Mouse (Mus musculus): ENCODE data around the gene Hist1h4k. TPM values are rescaled to one million over a fixed set of nuclear protein-coding genes. Genes with fewer than 3 reads are reported as not detected.
"Not testable (repeated sequence)": the region's sequence is repeated elsewhere in the genome, so short reads cannot be mapped to it uniquely, and the experiment has no call there.

The Hist1h4k gene
- polyA plus RNA-seq, 1 experiment from 2014 or later, result 1.1 TPM

DNA sequence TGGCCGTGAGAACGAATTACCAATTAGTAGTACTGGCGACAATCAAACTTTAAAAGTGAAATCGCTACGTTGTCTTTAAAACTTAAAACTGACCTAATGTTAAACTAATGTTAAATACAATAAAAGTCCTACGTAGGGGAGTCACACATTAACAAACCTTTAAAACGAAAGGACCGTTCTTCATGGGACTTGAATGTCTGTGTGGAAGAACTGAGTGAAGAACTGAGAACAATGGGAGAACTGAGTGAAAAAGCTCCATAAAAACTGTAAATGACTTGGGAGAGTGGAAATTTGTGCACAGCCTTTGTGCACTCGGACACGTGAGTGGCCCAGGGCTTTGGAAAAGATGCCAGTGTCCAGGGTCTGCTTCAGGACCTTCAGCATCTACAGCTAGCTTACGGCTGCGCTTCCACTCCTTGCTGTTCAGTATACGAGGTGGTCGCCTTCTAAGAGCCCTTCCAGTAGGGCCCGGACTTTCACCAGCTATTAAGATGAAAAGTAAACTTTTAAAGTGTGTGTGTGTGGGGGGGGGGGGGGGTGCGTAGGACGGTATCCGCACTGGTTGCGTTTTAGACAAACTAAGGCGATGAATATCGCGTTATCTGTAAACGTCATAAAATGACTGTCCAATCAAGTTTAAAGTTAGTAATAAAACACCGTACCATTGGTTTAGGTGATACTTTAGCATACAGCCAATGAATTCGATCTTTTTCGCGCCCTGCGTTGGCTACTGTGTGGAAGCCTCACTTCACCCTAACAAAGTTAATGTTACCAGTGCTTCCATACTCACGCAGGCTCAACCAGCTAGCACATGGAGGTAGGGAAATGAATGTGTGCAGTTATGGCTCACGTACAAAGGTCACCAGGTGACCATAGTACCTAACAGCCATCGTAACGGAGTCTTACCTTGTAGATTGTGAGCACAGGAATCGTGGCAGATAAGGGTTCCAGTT, 28.8 kb upstream of the Hist1h4k start:
- H3K27ac ChIP-seq (replicated peaks), result peak overlapping the region; percentile 88
- no peaks in the 10 kb centered on the region for H3K36me3 ChIP-seq (ENCODE audit: control insufficient read depth, insufficient read depth, low read length)
- peak overlapping the region; percentile 51 for H3K4me3 ChIP-seq (ENCODE audit: low read depth, low read length)
- DNase-seq (ENCODE audit: low spot score) (peak; percentile 70), ATAC-seq (ENCODE audit: low FRiP score, low TSS enrichment) (peak; percentile 90)
- H3K9ac ChIP-seq (ENCODE audit: low read length), result peak overlapping the region; percentile 74
- WGBS, result 2% methylated on average over 33 of the region's 33 CpGs
- H3K4me2 ChIP-seq (replicated peaks; ENCODE audit: low read depth), result peak overlapping the region; percentile 83
- no peaks in the 10 kb centered on the region for H3K4me1 ChIP-seq (replicated peaks; ENCODE audit: control insufficient read depth, insufficient read depth)
- no peak for TF ChIP-seq CTCF (IDR thresholded peaks at IDR 0.05; ENCODE audit: low read depth)
- peak; percentile 45 for TF ChIP-seq EP300 (optimal IDR thresholded peaks at IDR 0.05)
- no peaks in the 10 kb centered on the region for H3K27me3 ChIP-seq (ENCODE audit: control insufficient read depth, insufficient read depth, low read length)
- no peaks in the 10 kb centered on the region for H3K9me3 ChIP-seq (ENCODE audit: control insufficient read depth, low read length)

DNA sequence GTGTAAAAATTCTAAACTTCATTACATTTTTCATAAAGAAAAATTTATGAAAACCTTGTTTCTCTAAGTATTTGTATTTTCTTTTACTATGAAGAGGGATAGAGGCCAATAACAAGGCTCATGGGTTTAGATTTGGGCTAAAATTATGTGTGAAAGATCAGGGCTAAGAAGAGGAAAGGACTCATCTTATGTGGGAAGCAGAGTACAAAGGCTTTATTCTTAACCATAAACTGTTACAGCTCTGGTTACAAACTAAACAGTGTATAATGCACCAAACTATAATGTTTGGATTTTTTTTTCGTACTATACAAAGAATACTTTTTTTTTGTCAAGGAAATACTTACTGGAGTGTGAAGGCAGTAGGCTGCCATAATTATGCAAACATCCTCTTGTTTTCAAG, 5.4 kb upstream of the Hist1h4k start:
- DNase-seq (ENCODE audit: low spot score) (no peak), ATAC-seq (ENCODE audit: low FRiP score, low TSS enrichment) (no peak)
- no peaks in the 10 kb centered on the region for H3K27me3 ChIP-seq (ENCODE audit: control insufficient read depth, insufficient read depth, low read length)
- no peak overlapping the region for H3K27ac ChIP-seq (replicated peaks)
- WGBS, result 49% methylated on average over 1 of the region's 1 CpGs
- H3K4me2 ChIP-seq (replicated peaks; ENCODE audit: low read depth), result no peak overlapping the region
- H3K36me3 ChIP-seq (ENCODE audit: control insufficient read depth, insufficient read depth, low read length), result no peaks in the 10 kb centered on the region
- H3K4me3 ChIP-seq (ENCODE audit: low read depth, low read length), result no peak overlapping the region
- TF ChIP-seq CTCF (IDR thresholded peaks at IDR 0.05; ENCODE audit: low read depth) (no peak), EP300 (optimal IDR thresholded peaks at IDR 0.05) (no peak)
- no peaks in the 10 kb centered on the region for H3K4me1 ChIP-seq (replicated peaks; ENCODE audit: control insufficient read depth, insufficient read depth)
- H3K9me3 ChIP-seq (ENCODE audit: control insufficient read depth, low read length), result no peaks in the 10 kb centered on the region
- H3K9ac ChIP-seq (ENCODE audit: low read length), result no peak overlapping the region

DNA sequence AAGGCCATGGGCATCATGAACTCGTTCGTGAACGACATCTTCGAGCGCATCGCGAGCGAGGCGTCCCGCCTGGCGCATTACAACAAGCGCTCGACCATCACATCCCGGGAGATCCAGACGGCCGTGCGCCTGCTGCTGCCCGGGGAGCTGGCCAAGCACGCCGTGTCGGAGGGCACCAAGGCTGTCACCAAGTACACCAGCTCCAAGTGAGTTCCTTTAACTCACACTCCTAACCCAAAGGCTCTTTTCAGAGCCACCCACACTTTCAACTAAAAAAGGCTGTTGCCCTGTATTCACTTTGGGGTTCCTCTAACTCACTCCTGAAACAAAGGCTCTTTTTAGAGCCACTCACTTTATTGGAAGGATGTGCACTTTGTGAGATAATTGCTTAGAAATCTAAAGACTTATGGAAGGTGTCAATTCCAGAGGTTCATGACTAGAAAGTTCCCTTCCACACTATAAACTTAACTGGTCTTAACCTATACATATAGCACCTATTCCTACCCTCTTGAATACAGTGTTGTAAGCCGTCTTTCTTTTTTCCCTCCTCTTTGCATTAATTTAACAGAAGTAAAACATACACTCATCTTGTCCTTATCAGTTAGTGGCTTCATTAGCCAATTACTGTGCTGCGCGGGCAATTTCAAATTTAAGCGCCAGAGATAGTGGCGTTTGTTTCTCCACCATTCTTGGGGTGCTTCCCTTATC, 4.1 kb upstream of the Hist1h4k start:
- H3K9me3 ChIP-seq (ENCODE audit: control insufficient read depth, low read length); H3K27me3 ChIP-seq (ENCODE audit: control insufficient read depth, insufficient read depth, low read length); H3K36me3 ChIP-seq (ENCODE audit: control insufficient read depth, insufficient read depth, low read length); ATAC-seq (ENCODE audit: low FRiP score, low TSS enrichment); H3K4me1 ChIP-seq (replicated peaks; ENCODE audit: control insufficient read depth, insufficient read depth): not testable (repeated sequence)
- peak overlapping the region; percentile 91 for H3K27ac ChIP-seq (replicated peaks)
- H3K4me3 ChIP-seq (ENCODE audit: low read depth, low read length), result peak overlapping the region; percentile 43
- H3K4me2 ChIP-seq (replicated peaks; ENCODE audit: low read depth), result peak overlapping the region; percentile 66
- under 1% methylated on average over 18 of the region's 26 CpGs for WGBS
- peak; percentile 42 for DNase-seq (ENCODE audit: low spot score)
- H3K9ac ChIP-seq (ENCODE audit: low read length), result peak overlapping the region; percentile 55; the same call in 1 of the 2 replicates

DNA sequence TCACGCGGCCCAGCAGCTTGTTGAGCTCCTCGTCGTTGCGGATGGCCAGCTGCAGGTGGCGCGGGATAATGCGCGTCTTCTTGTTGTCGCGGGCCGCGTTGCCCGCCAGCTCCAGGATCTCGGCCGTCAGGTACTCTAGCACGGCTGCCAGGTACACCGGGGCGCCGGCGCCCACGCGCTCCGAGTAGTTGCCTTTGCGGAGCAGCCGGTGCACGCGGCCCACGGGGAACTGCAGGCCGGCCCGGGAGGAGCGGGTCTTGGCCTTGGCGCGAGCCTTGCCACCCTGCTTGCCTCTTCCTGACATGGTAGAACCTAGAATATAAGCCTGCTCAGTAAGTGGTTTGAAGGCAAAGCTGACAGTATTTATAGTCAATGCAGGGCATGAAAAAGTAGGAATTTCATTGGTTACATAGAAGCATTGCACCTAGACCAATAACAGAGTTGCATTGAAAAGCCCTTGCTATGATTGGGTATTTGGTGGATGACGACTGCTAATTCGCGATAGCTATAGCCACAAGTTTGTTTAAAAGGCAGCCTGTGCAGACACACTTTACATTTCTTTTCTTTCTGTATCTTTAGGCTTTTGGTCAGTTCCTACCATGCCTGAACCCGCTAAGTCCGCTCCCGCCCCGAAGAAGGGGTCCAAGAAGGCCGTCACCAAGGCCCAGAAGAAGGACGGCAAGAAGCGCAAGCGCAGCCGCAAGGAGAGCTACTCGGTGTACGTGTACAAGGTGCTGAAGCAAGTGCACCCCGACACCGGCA, 3.4 kb upstream of the Hist1h4k start, which contains the start of the genes Hist1h2ak and Hist1h2bn:
TSS of gene Hist1h2ak (minus strand) at position 304 of the 762 bp plus-strand sequence.
TSS of gene Hist1h2bn (plus strand) at position 600 of the 762 bp plus-strand sequence.
- H3K4me1 ChIP-seq (replicated peaks; ENCODE audit: control insufficient read depth, insufficient read depth); H3K27me3 ChIP-seq (ENCODE audit: control insufficient read depth, insufficient read depth, low read length); H3K9me3 ChIP-seq (ENCODE audit: control insufficient read depth, low read length); H3K36me3 ChIP-seq (ENCODE audit: control insufficient read depth, insufficient read depth, low read length): not testable (repeated sequence)
- 0% methylated on average over 37 of the region's 50 CpGs for WGBS
- Histone ChIP-seq H3K4me3 (ENCODE audit: low read depth, low read length) (peak within 1 kb of the TSS; percentile 43), H3K27ac (replicated peaks) (peak within 1 kb of the TSS; percentile 91), H3K9ac (ENCODE audit: low read length) (peak within 1 kb of the TSS; percentile 55), H3K4me2 (replicated peaks; ENCODE audit: low read depth) (peak within 1 kb of the TSS; percentile 66)
- TF ChIP-seq CTCF (IDR thresholded peaks at IDR 0.05; ENCODE audit: low read depth), result peak; percentile 50
- peak; percentile 97 for ATAC-seq (ENCODE audit: low FRiP score, low TSS enrichment)
- DNase-seq (ENCODE audit: low spot score), result peak; percentile 65

DNA sequence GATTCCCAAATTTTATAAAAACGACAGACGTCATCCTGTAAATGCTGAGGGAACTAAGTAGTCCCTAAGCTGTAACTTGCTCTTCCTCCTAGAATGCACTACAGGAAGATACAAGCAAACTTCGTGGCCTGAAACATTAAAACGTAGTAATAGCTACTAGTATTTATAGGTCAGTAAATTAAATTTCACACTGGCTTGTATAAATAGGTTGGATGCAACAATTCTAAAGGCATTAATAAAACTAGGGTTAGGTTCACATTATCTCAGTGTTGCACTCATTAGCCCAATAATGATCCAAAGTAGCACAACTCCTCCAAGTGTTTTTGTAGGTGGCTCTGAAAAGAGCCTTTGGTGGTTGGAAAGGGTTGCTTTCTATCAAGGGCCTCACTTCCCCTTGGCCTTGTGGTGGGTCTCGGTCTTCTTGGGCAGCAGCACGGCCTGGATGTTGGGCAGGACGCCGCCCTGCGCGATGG, 2.8 kb upstream of the Hist1h4k start:
- ATAC-seq (ENCODE audit: low FRiP score, low TSS enrichment) (no peak), DNase-seq (ENCODE audit: low spot score) (no peak)
- H3K4me2 ChIP-seq (replicated peaks; ENCODE audit: low read depth), result peak overlapping the region; percentile 66
- no peaks in the 10 kb centered on the region for H3K4me1 ChIP-seq (replicated peaks; ENCODE audit: control insufficient read depth, insufficient read depth)
- H3K27ac ChIP-seq (replicated peaks), result peak overlapping the region; percentile 91
- WGBS, result 1% methylated on average over 10 of the region's 10 CpGs
- H3K9ac ChIP-seq (ENCODE audit: low read length), result peak overlapping the region; percentile 49
- no peaks in the 10 kb centered on the region for H3K27me3 ChIP-seq (ENCODE audit: control insufficient read depth, insufficient read depth, low read length)
- H3K4me3 ChIP-seq (ENCODE audit: low read depth, low read length), result peak overlapping the region; percentile 43
- TF ChIP-seq CTCF (IDR thresholded peaks at IDR 0.05; ENCODE audit: low read depth), result no peak
- TF ChIP-seq EP300 (optimal IDR thresholded peaks at IDR 0.05), result no peak
- no peaks in the 10 kb centered on the region for H3K36me3 ChIP-seq (ENCODE audit: control insufficient read depth, insufficient read depth, low read length)
- H3K9me3 ChIP-seq (ENCODE audit: control insufficient read depth, low read length), result no peaks in the 10 kb centered on the region

All from stomach, postnatal 0 days (tissue).